Mouse (Mus musculus) small intestine, adult 2 months (tissue): ENCODE data around the gene Sf3b6.

Experiments used
- CTCF ChIP-seq: fragments of 200-500 bp; IDR thresholded peaks from 2 replicates; pipeline ENCODE4 v1.5.1; 2012; ENCODE audit warnings: low read depth, mild to moderate bottlenecking, control low read depth, inconsistent platforms, low read length, moderate library complexity, mixed read lengths; ENCODE audit not compliant: insufficient replicate concordance, insufficient read length; ENCODE audit errors: extremely low read depth
- POLR2A ChIP-seq: fragments of 200-500 bp; IDR thresholded peaks from 2 replicates; pipeline ENCODE4 v1.6.1; 2012; ENCODE audit warnings: low read depth, mild to moderate bottlenecking, control low read depth, inconsistent platforms, low read length, moderate library complexity

DNA sequence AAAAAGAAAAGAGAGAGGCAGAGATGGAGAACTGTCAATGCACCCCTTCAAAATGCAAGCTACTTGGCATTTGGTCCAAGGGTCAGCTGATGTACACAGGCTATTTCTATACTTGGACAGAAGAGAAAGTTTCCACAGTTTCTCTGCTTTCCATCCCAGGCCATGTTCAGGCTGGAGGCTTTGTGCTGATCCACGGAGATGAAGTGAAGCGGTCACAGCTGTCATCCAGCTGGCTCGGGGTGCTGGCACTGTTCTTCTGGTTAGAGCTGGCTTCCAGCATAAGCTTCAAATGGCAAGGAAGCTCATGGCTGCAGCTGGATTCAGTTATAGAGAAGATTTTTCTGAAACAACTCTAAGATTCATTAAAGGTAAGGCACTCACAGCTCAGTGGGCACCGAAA, 3.7 kb upstream of the Sf3b6 start:
- no peak for TF ChIP-seq CTCF
- no peak for TF ChIP-seq POLR2A
